Mouse (Mus musculus): ENCODE measurements around the gene Nf1. TPM values are rescaled to one million over a fixed set of nuclear protein-coding genes. Genes with fewer than 3 reads are reported as not detected.

Nf1 gene
- total RNA-seq, 2 experiments from 2014 or later: 46.6 to 49.1 TPM

GRCm38 (mm10) chr11:79459846-79460245 lies 120.4 kb downstream of the Nf1 start:
- no peak for DNase-seq (ENCODE audit: low spot score in 2 of 2)

- no peak for DNase-seq (ENCODE audit: low spot score in 2 of 2)
Measured at GRCm38 (mm10) chr11:79460756-79461450, 121.4 kb downstream of the Nf1 start.

DNA sequence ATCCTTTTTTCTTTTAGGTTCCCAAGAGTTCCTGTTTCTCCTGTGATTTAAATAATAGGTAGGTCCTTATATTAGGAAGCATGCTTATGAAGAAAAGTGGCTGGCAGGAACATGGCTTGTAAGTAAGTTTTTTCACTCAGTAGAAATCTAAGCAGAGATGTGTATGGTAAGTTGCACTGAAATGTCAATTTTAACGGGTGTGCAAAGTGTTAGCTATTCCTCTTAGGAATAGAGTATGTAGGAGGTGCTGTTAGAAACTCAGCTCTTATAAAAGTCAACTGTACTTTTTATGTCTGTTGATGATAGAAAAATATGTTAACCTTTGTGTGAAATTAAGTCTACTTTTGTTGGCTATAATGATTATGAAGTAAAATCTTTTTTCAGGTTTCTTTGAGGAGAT lies 128.6 kb downstream of the Nf1 start:
- DNase-seq (ENCODE audit: low spot score in 2 of 2): no peak

GRCm38 (mm10) chr11:79483392-79483791 lies 143.9 kb downstream of the Nf1 start:
- no peak for DNase-seq (ENCODE audit: low spot score in 2 of 2)

- DNase-seq (ENCODE audit: low spot score in 2 of 2): no peak
Measured at GRCm38 (mm10) chr11:79483876-79484528, 144.5 kb downstream of the Nf1 start.

DNA sequence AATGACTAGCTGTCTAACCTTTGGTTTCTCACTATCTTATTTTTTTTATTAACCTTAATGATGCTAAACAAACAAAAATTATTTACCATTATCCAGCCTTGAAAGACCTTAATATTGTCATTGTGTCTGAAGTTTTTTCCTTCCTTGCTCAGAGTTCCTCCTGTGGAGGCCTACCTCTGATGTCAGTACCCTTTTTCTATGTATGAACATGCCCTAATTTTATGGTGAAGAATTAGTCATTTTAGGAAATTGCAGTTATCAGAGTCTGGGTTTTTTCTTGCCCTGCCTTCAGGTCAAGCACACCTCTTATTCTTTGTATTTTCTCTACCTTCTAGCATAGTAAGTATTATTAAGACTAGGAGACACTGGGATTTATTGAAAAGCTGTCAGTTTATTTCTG lies 145.2 kb downstream of the Nf1 start:
- DNase-seq (ENCODE audit: low spot score in 2 of 2): no peak

GRCm38 (mm10) chr11:79494976-79495800 lies 155.7 kb downstream of the Nf1 start:
- no peak for DNase-seq (ENCODE audit: low spot score in 2 of 2)

- DNase-seq (ENCODE audit: low spot score in 2 of 2): no peak
Measured at GRCm38 (mm10) chr11:79502917-79503316, 163.4 kb downstream of the Nf1 start.

- no peak for DNase-seq (ENCODE audit: low spot score in 2 of 2)
Measured at GRCm38 (mm10) chr11:79503845-79504244, 164.4 kb downstream of the Nf1 start, which contains the start of gene Omg. TSS of gene Omg (minus strand) at chr11:79504084.

DNA sequence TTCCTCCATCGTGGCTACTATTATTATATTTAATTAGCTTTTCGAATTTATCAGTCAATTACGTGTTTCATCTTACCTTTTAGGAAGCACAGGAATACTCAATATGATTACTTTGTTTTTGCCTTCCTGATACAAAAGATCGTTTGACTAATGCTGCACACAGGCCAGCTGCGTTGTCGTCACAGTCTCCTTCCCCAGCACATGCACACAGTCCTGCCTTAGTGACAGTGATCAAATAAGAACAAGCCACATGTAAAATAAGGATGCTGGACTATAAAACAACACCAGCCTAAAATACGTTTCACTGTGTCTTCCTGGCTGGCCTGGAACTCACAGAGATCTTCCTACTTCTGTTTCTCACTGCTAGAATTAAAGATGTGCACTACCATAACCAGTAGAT lies 165.0 kb downstream of the Nf1 start:
- DNase-seq (ENCODE audit: low spot score in 2 of 2): no peak

GRCm38 (mm10) chr11:79511970-79512369 lies 172.5 kb downstream of the Nf1 start:
- DNase-seq (ENCODE audit: low spot score in 2 of 2): no peak

- no peak for DNase-seq (ENCODE audit: low spot score in 2 of 2)
Measured at GRCm38 (mm10) chr11:79515331-79515730, 175.8 kb downstream of the Nf1 start.

DNA sequence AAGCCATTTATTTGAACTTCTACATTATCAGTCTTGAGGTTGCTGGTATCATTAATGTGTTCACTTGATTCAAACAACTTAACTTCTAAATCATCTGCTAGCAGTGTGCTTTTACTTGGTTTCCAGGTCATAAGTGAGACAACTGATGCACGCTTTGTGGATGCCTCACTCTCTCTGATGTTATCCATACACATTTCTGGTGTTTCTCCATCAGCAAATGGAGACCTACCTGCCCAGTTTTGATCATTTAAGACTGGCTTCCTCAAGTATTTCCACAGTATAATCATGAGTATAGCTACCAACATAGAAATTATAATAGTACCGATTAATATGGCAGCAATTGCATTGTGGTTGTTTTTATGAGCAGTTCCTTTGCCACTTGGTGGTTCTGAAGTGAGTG lies 176.3 kb downstream of the Nf1 start:
- no peak for DNase-seq (ENCODE audit: low spot score in 2 of 2)

DNA sequence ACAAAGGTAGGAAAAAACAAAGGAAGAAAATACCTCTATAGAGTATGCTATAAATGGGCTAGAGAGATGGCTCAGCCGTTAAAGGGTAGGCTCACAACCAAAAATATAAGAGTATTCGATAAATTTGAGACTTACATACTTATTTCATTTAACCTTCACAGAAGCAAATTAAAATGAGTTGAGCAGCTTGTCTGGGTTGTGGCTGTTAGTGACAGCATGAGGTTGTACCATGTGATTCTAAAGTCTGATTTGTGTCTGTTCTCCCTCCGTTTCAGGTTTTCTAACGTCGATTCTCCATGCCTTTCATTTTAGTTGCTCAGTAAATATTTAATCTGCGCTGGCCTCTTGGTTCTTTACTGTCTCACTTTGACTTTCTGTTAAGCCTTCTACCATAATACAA lies 179.8 kb downstream of the Nf1 start:
- no peak for DNase-seq (ENCODE audit: low spot score in 2 of 2)

GRCm38 (mm10) chr11:79519878-79520291 lies 180.4 kb downstream of the Nf1 start:
- DNase-seq (ENCODE audit: low spot score in 2 of 2): no peak

DNA sequence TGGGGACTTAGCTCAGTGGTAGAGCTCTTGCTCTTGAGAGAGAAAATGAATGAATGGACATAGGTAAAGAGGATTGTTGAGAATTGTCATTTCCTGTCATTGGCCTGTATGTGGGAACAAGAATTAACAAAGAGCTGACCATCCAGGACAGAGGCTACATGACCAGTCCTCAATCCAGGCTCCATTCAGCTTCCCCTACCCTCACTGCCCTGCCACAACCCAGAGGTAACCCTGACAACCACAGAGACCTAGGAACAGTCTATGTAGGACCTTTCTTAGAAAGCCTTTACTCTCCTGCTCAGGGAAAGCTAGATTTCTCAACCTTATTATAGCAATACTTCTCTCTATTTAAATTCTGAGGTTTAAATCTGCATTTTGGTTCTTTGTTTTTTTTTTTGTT lies 181.3 kb downstream of the Nf1 start:
- DNase-seq (ENCODE audit: low spot score in 2 of 2): no peak

- DNase-seq (ENCODE audit: low spot score in 2 of 2): no peak
Measured at GRCm38 (mm10) chr11:79521930-79522329, 182.4 kb downstream of the Nf1 start.

DNA sequence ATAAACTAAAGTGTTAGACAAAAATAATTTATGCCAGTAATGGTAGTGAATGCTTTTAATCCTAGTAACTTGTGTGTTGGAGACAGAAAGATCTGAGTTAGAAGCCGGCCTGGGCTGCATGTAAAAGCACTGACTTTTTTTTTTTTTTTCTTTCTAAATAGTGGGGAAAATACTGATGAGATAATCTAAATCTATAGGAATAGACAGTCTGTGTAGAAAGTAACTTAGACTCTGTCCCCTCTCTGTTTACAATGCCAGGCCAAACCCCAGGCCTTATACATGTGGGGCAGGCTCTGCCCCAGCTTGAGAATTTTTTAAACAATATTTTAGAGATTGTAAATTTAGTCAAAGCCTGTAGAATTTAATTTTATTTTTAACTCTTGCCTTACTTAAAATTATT lies 183.5 kb downstream of the Nf1 start:
- DNase-seq (ENCODE audit: low spot score in 2 of 2): no peak

- no peak for DNase-seq (ENCODE audit: low spot score in 2 of 2)
Measured at GRCm38 (mm10) chr11:79523560-79524309, 184.2 kb downstream of the Nf1 start, which contains the start of gene Evi2b. TSS of gene Evi2b (minus strand) at chr11:79523762.

- no peak for DNase-seq (ENCODE audit: low spot score in 2 of 2)
Measured at GRCm38 (mm10) chr11:79524310-79524575, 184.8 kb downstream of the Nf1 start.

DNA sequence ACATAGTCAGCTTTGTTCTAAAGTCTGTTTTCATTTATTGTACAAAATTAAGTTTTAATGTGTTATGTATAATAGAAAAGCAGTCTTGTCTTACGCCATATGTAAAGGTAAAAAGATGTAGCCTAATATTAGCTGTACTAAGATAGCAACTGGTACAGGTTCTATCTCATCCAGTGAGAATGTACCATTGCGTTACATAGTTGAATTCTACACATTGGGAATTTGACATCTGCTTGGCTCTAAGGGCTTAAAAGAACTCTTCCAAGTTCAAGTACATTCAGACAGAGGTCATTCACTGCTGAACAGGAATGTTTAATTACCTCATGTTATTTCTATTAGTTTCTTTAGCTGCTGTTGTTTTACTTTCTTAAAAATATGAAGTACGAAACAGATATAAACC lies 187.1 kb downstream of the Nf1 start:
- no peak for DNase-seq (ENCODE audit: low spot score in 2 of 2)

Measured in gastrocnemius, postnatal 4 days (tissue).